Mouse (Mus musculus) thymus, adult 2 months (tissue): Measurements from ENCODE around the gene Thbs3.

Source experiments
- CTCF ChIP-seq: fragments of 200-500 bp; IDR thresholded peaks from 2 replicates; pipeline ENCODE4 v1.5.1; 2012; ENCODE audit warnings: mild to moderate bottlenecking, control low read depth, low read length, moderate library complexity, borderline replicate concordance; ENCODE audit not compliant: control insufficient read depth, poor library complexity, insufficient read depth; ENCODE audit errors: extremely low read depth
- POLR2A ChIP-seq: fragments of 200-500 bp; IDR thresholded peaks from 2 replicates; pipeline ENCODE4 v1.6.1; 2012; ENCODE audit warnings: mild to moderate bottlenecking, low read length, control low read depth, moderate library complexity; ENCODE audit not compliant: control insufficient read depth, poor library complexity, insufficient read depth; ENCODE audit errors: extremely low read depth

DNA sequence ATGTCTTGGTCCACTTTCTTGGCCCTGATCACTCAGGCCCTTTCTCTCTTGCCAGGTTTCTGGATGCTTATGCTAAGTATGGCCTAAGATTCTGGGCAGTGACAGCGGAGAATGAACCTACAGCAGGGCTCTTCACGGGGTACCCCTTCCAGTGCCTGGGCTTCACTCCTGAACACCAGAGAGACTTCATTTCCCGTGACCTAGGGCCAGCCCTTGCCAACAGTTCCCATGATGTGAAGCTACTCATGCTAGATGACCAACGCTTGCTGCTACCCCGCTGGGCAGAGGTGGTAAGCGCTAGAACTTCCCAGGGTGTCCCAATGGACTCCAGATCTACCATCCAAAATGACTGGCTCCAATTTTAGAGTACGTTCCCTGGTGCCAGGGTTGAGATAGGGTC, 8.9 kb upstream of the Thbs3 start:
- TF ChIP-seq CTCF (no peak), POLR2A (no peak)
